Mouse (Mus musculus): Measurements from ENCODE around the gene Tmod2. TPM values are rescaled to one million over a fixed set of nuclear protein-coding genes. Genes with fewer than 3 reads are reported as not detected.
A peak's percentile ranks its signal among the peaks of the same experiment; 100 is the strongest.

Tmod2 gene
- polyA plus RNA-seq, 1 experiment from 2014 or later, result 127 TPM

- Histone ChIP-seq H3K4me3 (ENCODE audit: low read depth, low read length) (no peak overlapping the region), H3K4me1 (ENCODE audit: control insufficient read depth, insufficient read depth, low read length) (no peaks in the 10 kb centered on the region), H3K9me3 (replicated peaks; ENCODE audit: control insufficient read depth, low read length) (no peaks in the 10 kb centered on the region), H3K4me2 (ENCODE audit: low read length) (no peak overlapping the region), H3K27ac (ENCODE audit: low read depth, low read length) (no peak overlapping the region), H3K27me3 (replicated peaks; ENCODE audit: control insufficient read depth, insufficient read depth, low read length) (no peaks in the 10 kb centered on the region), H3K36me3 (ENCODE audit: control insufficient read depth, insufficient read depth, low read length) (peaks cover 72% of the 10 kb centered on the region), H3K9ac (ENCODE audit: low read length) (no peak overlapping the region)
- 81% methylated on average over 5 of the region's 5 CpGs for whole genome bisulfite sequencing
- ATAC-seq (peak; percentile 9; the same call in 1 of the 2 replicates), DNase-seq (ENCODE audit: low spot score) (peak; percentile 53)
Measured at GRCm38 (mm10) chr9:75593481-75593880, 17.6 kb downstream of the Tmod2 start.

- Histone ChIP-seq H3K4me3 (ENCODE audit: low read depth, low read length) (no peak overlapping the region), H3K4me1 (ENCODE audit: control insufficient read depth, insufficient read depth, low read length) (no peaks in the 10 kb centered on the region), H3K9ac (ENCODE audit: low read length) (no peak overlapping the region), H3K36me3 (ENCODE audit: control insufficient read depth, insufficient read depth, low read length) (peaks cover 94% of the 10 kb centered on the region), H3K9me3 (replicated peaks; ENCODE audit: control insufficient read depth, low read length) (no peaks in the 10 kb centered on the region), H3K4me2 (ENCODE audit: low read length) (no peak overlapping the region), H3K27ac (ENCODE audit: low read depth, low read length) (no peak overlapping the region), H3K27me3 (replicated peaks; ENCODE audit: control insufficient read depth, insufficient read depth, low read length) (no peaks in the 10 kb centered on the region)
- DNase-seq (ENCODE audit: low spot score) (no peak), ATAC-seq (no peak)
- WGBS, result 66% methylated on average over 15 of the region's 15 CpGs
Measured at GRCm38 (mm10) chr9:75589850-75590790, 21.0 kb downstream of the Tmod2 start.

- Histone ChIP-seq H3K27me3 (replicated peaks; ENCODE audit: control insufficient read depth, insufficient read depth, low read length) (no peaks in the 10 kb centered on the region), H3K4me1 (ENCODE audit: control insufficient read depth, insufficient read depth, low read length) (no peaks in the 10 kb centered on the region), H3K36me3 (ENCODE audit: control insufficient read depth, insufficient read depth, low read length) (peaks cover 79% of the 10 kb centered on the region), H3K9me3 (replicated peaks; ENCODE audit: control insufficient read depth, low read length) (no peaks in the 10 kb centered on the region), H3K4me2 (ENCODE audit: low read length) (no peak overlapping the region), H3K27ac (ENCODE audit: low read depth, low read length) (no peak overlapping the region), H3K9ac (ENCODE audit: low read length) (no peak overlapping the region), H3K4me3 (ENCODE audit: low read depth, low read length) (no peak overlapping the region)
- 58% methylated on average over 7 of the region's 7 CpGs for WGBS
- DNase-seq (ENCODE audit: low spot score) (peak; percentile 72), ATAC-seq (peak; percentile 55)
Measured at GRCm38 (mm10) chr9:75581694-75582350, 29.3 kb downstream of the Tmod2 start.

- Histone ChIP-seq H3K4me1 (ENCODE audit: control insufficient read depth, insufficient read depth, low read length) (no peaks in the 10 kb centered on the region), H3K9me3 (replicated peaks; ENCODE audit: control insufficient read depth, low read length) (no peaks in the 10 kb centered on the region), H3K9ac (ENCODE audit: low read length) (no peak overlapping the region), H3K36me3 (ENCODE audit: control insufficient read depth, insufficient read depth, low read length) (peaks cover 82% of the 10 kb centered on the region), H3K4me3 (ENCODE audit: low read depth, low read length) (no peak overlapping the region), H3K27ac (ENCODE audit: low read depth, low read length) (no peak overlapping the region), H3K27me3 (replicated peaks; ENCODE audit: control insufficient read depth, insufficient read depth, low read length) (no peaks in the 10 kb centered on the region), H3K4me2 (ENCODE audit: low read length) (no peak overlapping the region)
- ATAC-seq (no peak), DNase-seq (ENCODE audit: low spot score) (no peak)
- 83% methylated on average over 6 of the region's 6 CpGs for WGBS
Measured at GRCm38 (mm10) chr9:75579321-75579720, 31.8 kb downstream of the Tmod2 start.

GRCm38 (mm10) chr9:75571036-75571942 is 39.8 kb downstream of the Tmod2 start:
- H3K27ac ChIP-seq (ENCODE audit: low read depth, low read length), result no peak overlapping the region
- ATAC-seq (no peak), DNase-seq (ENCODE audit: low spot score) (no peak)
- H3K36me3 ChIP-seq (ENCODE audit: control insufficient read depth, insufficient read depth, low read length), result peaks cover 42% of the 10 kb centered on the region
- H3K4me1 ChIP-seq (ENCODE audit: control insufficient read depth, insufficient read depth, low read length), result no peaks in the 10 kb centered on the region
- WGBS, result 95% methylated on average over 5 of the region's 5 CpGs
- H3K4me3 ChIP-seq (ENCODE audit: low read depth, low read length), result no peak overlapping the region
- no peak overlapping the region for H3K9ac ChIP-seq (ENCODE audit: low read length)
- H3K9me3 ChIP-seq (replicated peaks; ENCODE audit: control insufficient read depth, low read length), result no peaks in the 10 kb centered on the region
- H3K4me2 ChIP-seq (ENCODE audit: low read length), result no peak overlapping the region
- no peaks in the 10 kb centered on the region for H3K27me3 ChIP-seq (replicated peaks; ENCODE audit: control insufficient read depth, insufficient read depth, low read length)

GRCm38 (mm10) chr9:75568399-75568798 is 42.7 kb downstream of the Tmod2 start:
- DNase-seq (ENCODE audit: low spot score), result no peak
- no peak overlapping the region for H3K4me3 ChIP-seq (ENCODE audit: low read depth, low read length)
- no peaks in the 10 kb centered on the region for H3K4me1 ChIP-seq (ENCODE audit: control insufficient read depth, insufficient read depth, low read length)
- H3K27me3 ChIP-seq (replicated peaks; ENCODE audit: control insufficient read depth, insufficient read depth, low read length), result no peaks in the 10 kb centered on the region
- 96% methylated on average over 6 of the region's 6 CpGs for whole genome bisulfite sequencing
- H3K9ac ChIP-seq (ENCODE audit: low read length), result no peak overlapping the region
- peaks cover 14% of the 10 kb centered on the region for H3K36me3 ChIP-seq (ENCODE audit: control insufficient read depth, insufficient read depth, low read length)
- no peak for ATAC-seq
- no peak overlapping the region for H3K27ac ChIP-seq (ENCODE audit: low read depth, low read length)
- H3K9me3 ChIP-seq (replicated peaks; ENCODE audit: control insufficient read depth, low read length), result no peaks in the 10 kb centered on the region
- no peak overlapping the region for H3K4me2 ChIP-seq (ENCODE audit: low read length)

GRCm38 (mm10) chr9:75564892-75565291 is 46.2 kb downstream of the Tmod2 start:
- no peak for ATAC-seq
- no peak overlapping the region for H3K9ac ChIP-seq (ENCODE audit: low read length)
- H3K27me3 ChIP-seq (replicated peaks; ENCODE audit: control insufficient read depth, insufficient read depth, low read length), result no peaks in the 10 kb centered on the region
- H3K4me3 ChIP-seq (ENCODE audit: low read depth, low read length), result no peak overlapping the region
- H3K4me2 ChIP-seq (ENCODE audit: low read length), result no peak overlapping the region
- DNase-seq (ENCODE audit: low spot score), result no peak
- WGBS, result 83% methylated on average over 6 of the region's 6 CpGs
- H3K4me1 ChIP-seq (ENCODE audit: control insufficient read depth, insufficient read depth, low read length), result no peaks in the 10 kb centered on the region; the same call in 1 of the 2 replicates
- H3K27ac ChIP-seq (ENCODE audit: low read depth, low read length), result no peak overlapping the region
- H3K36me3 ChIP-seq (ENCODE audit: control insufficient read depth, insufficient read depth, low read length), result no peaks in the 10 kb centered on the region
- no peaks in the 10 kb centered on the region for H3K9me3 ChIP-seq (replicated peaks; ENCODE audit: control insufficient read depth, low read length)

- Histone ChIP-seq H3K4me3 (ENCODE audit: low read depth, low read length) (no peak overlapping the region), H3K9ac (ENCODE audit: low read length) (no peak overlapping the region), H3K4me1 (ENCODE audit: control insufficient read depth, insufficient read depth, low read length) (no peaks in the 10 kb centered on the region; the same call in 1 of the 2 replicates), H3K9me3 (replicated peaks; ENCODE audit: control insufficient read depth, low read length) (no peaks in the 10 kb centered on the region), H3K4me2 (ENCODE audit: low read length) (no peak overlapping the region), H3K27me3 (replicated peaks; ENCODE audit: control insufficient read depth, insufficient read depth, low read length) (no peaks in the 10 kb centered on the region), H3K36me3 (ENCODE audit: control insufficient read depth, insufficient read depth, low read length) (no peaks in the 10 kb centered on the region), H3K27ac (ENCODE audit: low read depth, low read length) (no peak overlapping the region)
- ATAC-seq, result no peak
- 88% methylated on average over 6 of the region's 6 CpGs for WGBS
- no peak for DNase-seq (ENCODE audit: low spot score)
Measured at GRCm38 (mm10) chr9:75563622-75564021, 47.5 kb downstream of the Tmod2 start.

Data from forebrain, embryonic 14.5 days (tissue).